Mouse (Mus musculus): ENCODE measurements around the gene Sptan1. TPM values are rescaled to one million over a fixed set of nuclear protein-coding genes. Genes with fewer than 3 reads are reported as not detected.

The Sptan1 gene
- polyA plus RNA-seq, 1 experiment from 2014 or later = 93.0 TPM

DNA sequence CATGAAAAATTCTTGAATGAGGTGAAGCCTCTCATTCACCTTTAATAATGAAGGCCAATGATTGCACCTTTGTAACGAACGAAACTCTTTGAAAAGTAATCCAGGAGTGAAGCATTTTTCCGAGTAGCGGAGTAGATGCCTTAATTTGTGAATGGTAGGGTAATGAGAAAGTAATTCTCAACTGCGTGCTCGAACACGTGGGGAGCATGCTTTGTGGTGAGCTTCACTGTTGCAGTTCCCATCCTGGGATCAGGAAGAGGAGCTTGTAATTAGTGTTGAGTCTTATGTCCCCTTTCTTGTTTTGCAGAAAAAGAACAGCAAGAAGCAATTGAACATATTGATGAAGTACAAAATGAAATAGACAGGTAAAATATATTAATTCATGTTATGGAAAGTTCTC, 102.6 kb downstream of the Sptan1 start:
- no peaks in the 10 kb centered on the region for H3K9me3 ChIP-seq (replicated peaks; ENCODE audit: control insufficient read depth, low read length)
- H3K9ac ChIP-seq (ENCODE audit: low read length) = peak overlapping the region; percentile 94
- H3K36me3 ChIP-seq (ENCODE audit: control insufficient read depth, insufficient read depth) = peaks cover 29% of the 10 kb centered on the region
- no peak for ATAC-seq (replicated peaks; ENCODE audit: extremely low read depth, insufficient read depth, low FRiP score)
- no peaks in the 10 kb centered on the region for H3K27me3 ChIP-seq (ENCODE audit: control insufficient read depth, insufficient read depth, low read length)
- H3K27ac ChIP-seq (ENCODE audit: low read length) = no peak overlapping the region
- peak overlapping the region; percentile 96 for H3K4me3 ChIP-seq (ENCODE audit: low read length)
- H3K4me1 ChIP-seq (ENCODE audit: control insufficient read depth, insufficient read depth, low read length) = peaks cover 26% of the 10 kb centered on the region
- H3K4me2 ChIP-seq (ENCODE audit: low read depth, low read length) = peak overlapping the region; percentile 76
- 25% methylated on average over 7 of the region's 7 CpGs for WGBS

DNA sequence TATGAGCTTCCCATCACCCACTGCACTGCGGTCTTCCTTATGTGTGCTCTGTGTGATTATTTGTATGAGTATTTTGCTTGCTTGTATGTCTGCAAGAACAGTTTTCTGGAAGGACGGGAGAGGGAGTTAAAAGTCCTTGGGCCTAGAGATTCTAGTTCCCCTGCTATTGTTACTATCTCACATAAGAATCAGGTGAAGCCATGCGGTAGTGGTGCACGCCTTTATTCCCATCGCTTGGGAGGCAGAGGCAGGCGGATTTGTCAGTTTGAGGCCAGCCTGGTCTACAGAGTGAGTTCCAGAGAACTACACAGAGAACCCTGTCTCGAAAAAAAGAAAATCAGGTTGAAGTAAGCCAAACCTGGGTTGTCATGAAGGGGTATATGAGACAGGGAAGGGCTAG, 107.5 kb downstream of the Sptan1 start:
- Histone ChIP-seq H3K27ac (ENCODE audit: low read length) (no peak overlapping the region), H3K27me3 (ENCODE audit: control insufficient read depth, insufficient read depth, low read length) (no peaks in the 10 kb centered on the region), H3K4me1 (ENCODE audit: control insufficient read depth, insufficient read depth, low read length) (peaks cover 7% of the 10 kb centered on the region), H3K36me3 (ENCODE audit: control insufficient read depth, insufficient read depth) (peaks cover 30% of the 10 kb centered on the region), H3K9ac (ENCODE audit: low read length) (no peak overlapping the region), H3K4me2 (ENCODE audit: low read depth, low read length) (no peak overlapping the region), H3K9me3 (replicated peaks; ENCODE audit: control insufficient read depth, low read length) (no peaks in the 10 kb centered on the region), H3K4me3 (ENCODE audit: low read length) (no peak overlapping the region)
- ATAC-seq (replicated peaks; ENCODE audit: extremely low read depth, insufficient read depth, low FRiP score) = no peak
- WGBS = 74% methylated on average over 7 of the region's 7 CpGs

DNA sequence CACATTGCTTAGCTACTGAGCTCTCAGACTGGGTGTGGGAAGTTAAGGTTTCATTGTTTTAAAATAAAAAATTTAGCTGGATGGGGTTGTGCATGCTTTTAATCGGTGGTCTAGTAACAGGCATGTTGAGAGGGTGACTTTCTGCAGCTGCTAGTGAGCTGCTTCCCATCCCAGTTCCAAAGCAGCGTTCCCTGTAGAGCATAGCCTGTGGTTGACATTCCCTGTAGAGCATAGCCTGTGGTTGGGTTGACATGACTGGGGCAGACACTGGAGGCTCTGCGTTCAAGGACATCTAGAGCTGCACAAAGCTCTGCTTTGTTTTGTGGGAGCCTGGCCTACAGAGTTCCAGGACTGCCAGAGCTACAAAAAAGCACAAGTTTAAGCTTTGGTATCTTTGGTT, 107.9 kb downstream of the Sptan1 start:
- Histone ChIP-seq H3K4me1 (ENCODE audit: control insufficient read depth, insufficient read depth, low read length) (peaks cover 7% of the 10 kb centered on the region), H3K4me2 (ENCODE audit: low read depth, low read length) (no peak overlapping the region), H3K9me3 (replicated peaks; ENCODE audit: control insufficient read depth, low read length) (no peaks in the 10 kb centered on the region), H3K27me3 (ENCODE audit: control insufficient read depth, insufficient read depth, low read length) (no peaks in the 10 kb centered on the region), H3K9ac (ENCODE audit: low read length) (no peak overlapping the region), H3K36me3 (ENCODE audit: control insufficient read depth, insufficient read depth) (peaks cover 29% of the 10 kb centered on the region), H3K4me3 (ENCODE audit: low read length) (no peak overlapping the region), H3K27ac (ENCODE audit: low read length) (no peak overlapping the region)
- ATAC-seq (replicated peaks; ENCODE audit: extremely low read depth, insufficient read depth, low FRiP score) = no peak
- WGBS = 76% methylated on average over 3 of the region's 3 CpGs

DNA sequence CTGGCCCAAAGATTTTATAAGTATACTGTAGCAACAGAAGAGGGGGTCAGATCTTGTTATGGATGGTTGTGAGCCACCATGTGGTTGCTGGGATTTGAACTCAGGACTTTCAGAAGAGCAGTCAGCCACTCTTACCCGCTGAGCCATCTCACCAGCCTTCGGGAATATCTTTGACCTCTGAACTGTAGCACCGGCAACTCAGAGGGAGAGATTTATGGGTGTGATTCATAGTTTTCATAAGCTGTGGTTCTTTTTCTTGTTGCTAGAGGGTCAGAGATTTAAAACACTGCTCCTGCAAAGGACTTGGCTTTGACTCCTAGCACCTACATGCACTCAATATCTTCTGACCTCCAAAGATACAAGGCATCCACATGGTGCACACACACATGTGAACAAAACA, 110.3 kb downstream of the Sptan1 start:
- H3K27me3 ChIP-seq (ENCODE audit: control insufficient read depth, insufficient read depth, low read length) = no peaks in the 10 kb centered on the region
- H3K4me3 ChIP-seq (ENCODE audit: low read length) = no peak overlapping the region
- peaks cover 8% of the 10 kb centered on the region for H3K36me3 ChIP-seq (ENCODE audit: control insufficient read depth, insufficient read depth)
- no peak overlapping the region for H3K4me2 ChIP-seq (ENCODE audit: low read depth, low read length)
- ATAC-seq (replicated peaks; ENCODE audit: extremely low read depth, insufficient read depth, low FRiP score) = no peak
- H3K9me3 ChIP-seq (replicated peaks; ENCODE audit: control insufficient read depth, low read length) = no peaks in the 10 kb centered on the region
- H3K27ac ChIP-seq (ENCODE audit: low read length) = no peak overlapping the region
- WGBS = 78% methylated on average over 3 of the region's 3 CpGs
- H3K9ac ChIP-seq (ENCODE audit: low read length) = no peak overlapping the region
- peaks cover 8% of the 10 kb centered on the region for H3K4me1 ChIP-seq (ENCODE audit: control insufficient read depth, insufficient read depth, low read length)

DNA sequence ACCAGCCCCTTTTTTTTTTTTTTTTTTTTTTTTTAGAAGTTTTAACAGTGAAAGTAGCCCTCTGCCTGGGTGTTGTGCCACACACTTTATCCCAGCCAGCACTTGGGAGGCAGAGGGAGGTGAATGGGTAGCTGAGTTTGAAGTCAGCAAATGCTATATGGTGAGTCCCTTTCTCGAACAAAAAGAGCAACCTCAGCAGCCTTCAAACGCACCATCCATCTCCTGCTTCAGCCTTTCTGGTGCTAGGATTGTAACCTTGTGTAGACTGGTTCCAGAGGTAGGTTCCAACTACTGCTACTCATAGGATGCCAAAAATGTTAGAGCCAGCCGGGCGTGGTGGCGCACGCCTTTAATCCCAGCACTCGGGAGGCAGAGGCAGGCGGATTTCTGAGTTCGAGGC, 111.1 kb downstream of the Sptan1 start:
- Histone ChIP-seq H3K4me3 (ENCODE audit: low read length) (no peak overlapping the region), H3K36me3 (ENCODE audit: control insufficient read depth, insufficient read depth) (peaks cover 7% of the 10 kb centered on the region), H3K4me1 (ENCODE audit: control insufficient read depth, insufficient read depth, low read length) (peaks cover 8% of the 10 kb centered on the region), H3K9me3 (replicated peaks; ENCODE audit: control insufficient read depth, low read length) (no peaks in the 10 kb centered on the region), H3K4me2 (ENCODE audit: low read depth, low read length) (no peak overlapping the region), H3K27ac (ENCODE audit: low read length) (no peak overlapping the region), H3K9ac (ENCODE audit: low read length) (no peak overlapping the region), H3K27me3 (ENCODE audit: control insufficient read depth, insufficient read depth, low read length) (no peaks in the 10 kb centered on the region)
- ATAC-seq (replicated peaks; ENCODE audit: extremely low read depth, insufficient read depth, low FRiP score) = no peak
- WGBS = 91% methylated on average over 9 of the region's 9 CpGs

DNA sequence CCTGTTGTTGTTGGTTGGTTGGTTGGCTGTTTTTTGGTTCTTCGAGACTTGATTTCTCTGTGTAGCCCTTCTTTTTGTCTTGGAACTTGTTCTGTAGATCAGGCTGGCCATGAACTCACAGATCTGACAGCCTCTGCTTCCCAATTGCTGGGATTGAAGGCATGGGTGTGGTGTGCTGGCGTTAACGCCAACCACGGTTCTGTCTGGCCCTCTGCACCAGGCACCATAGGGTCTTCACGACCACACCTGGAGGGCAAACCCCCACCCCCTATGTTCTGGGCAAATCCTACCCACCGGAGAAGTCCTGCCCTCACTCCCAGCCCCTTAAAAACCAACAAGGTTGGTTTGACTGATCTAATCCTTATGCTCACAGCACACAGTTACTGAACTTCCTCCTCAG, 111.6 kb downstream of the Sptan1 start:
- no peak for ATAC-seq (replicated peaks; ENCODE audit: extremely low read depth, insufficient read depth, low FRiP score)
- peak overlapping the region; percentile 69 for H3K4me3 ChIP-seq (ENCODE audit: low read length)
- H3K9me3 ChIP-seq (replicated peaks; ENCODE audit: control insufficient read depth, low read length) = no peaks in the 10 kb centered on the region
- peak overlapping the region; percentile 77 for H3K9ac ChIP-seq (ENCODE audit: low read length)
- H3K27ac ChIP-seq (ENCODE audit: low read length) = peak overlapping the region; percentile 43; the same call in 1 of the 2 replicates
- peaks cover 7% of the 10 kb centered on the region for H3K36me3 ChIP-seq (ENCODE audit: control insufficient read depth, insufficient read depth)
- 57% methylated on average over 6 of the region's 6 CpGs for WGBS
- no peaks in the 10 kb centered on the region for H3K27me3 ChIP-seq (ENCODE audit: control insufficient read depth, insufficient read depth, low read length)
- H3K4me1 ChIP-seq (ENCODE audit: control insufficient read depth, insufficient read depth, low read length) = peaks cover 8% of the 10 kb centered on the region
- H3K4me2 ChIP-seq (ENCODE audit: low read depth, low read length) = peak overlapping the region; percentile 99

DNA sequence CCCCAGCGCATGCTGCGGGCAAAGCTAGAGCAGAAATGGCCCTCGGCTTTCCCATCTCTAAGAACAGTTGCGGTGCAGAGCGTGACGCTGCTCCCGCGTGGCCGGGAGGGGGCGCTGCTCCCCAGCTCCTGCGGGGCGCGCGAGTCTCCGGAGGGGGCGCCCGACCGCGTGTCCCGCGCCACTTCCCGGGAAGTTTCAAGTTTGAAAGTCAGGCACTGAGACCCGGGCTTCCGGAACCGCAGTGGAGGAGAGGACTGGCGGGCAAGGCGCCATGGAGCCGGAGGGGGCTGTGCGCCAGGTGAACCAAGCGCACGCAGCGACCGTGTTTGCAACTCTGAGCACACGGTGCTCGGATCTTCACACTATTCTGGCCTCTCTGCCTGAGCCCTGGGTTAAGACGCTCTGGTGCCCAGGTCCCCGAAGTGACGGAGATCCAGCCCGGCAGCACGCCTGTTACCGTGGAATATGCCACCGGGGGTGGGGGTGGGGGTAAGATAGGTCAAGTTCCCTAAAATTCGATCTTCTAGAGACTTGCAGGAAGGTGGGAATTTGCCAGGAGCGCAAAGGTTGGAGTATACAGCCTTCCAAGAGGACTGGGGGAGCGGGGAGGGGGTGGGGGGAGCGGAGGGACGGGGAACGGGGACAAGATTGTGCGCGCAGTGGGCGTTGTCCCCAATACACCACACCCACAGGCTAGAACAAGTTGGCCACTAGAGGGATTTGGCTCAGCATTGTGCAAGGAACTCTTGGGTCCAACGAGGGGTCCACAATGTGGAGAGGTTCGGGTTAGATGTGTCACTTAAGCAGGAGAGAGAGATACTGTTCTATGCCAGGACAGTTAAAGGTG, 112.4 kb downstream of the Sptan1 start, which contains the start of gene Pkn3:
Gene Pkn3, plus strand, starts transcription at position 183 of the 847 bp plus-strand sequence.
- under 1% methylated on average over 53 of the region's 53 CpGs for WGBS
- H3K27ac ChIP-seq (ENCODE audit: low read length) = peak within 1 kb of the TSS; percentile 85
- ATAC-seq (replicated peaks; ENCODE audit: extremely low read depth, insufficient read depth, low FRiP score) = peak; percentile 68
- peak within 1 kb of the TSS; percentile 77 for H3K9ac ChIP-seq (ENCODE audit: low read length)
- peaks cover 8% of the 10 kb centered on the region for H3K4me1 ChIP-seq (ENCODE audit: control insufficient read depth, insufficient read depth, low read length)
- no peaks in the 10 kb centered on the region for H3K27me3 ChIP-seq (ENCODE audit: control insufficient read depth, insufficient read depth, low read length)
- peaks cover 3% of the 10 kb centered on the region for H3K36me3 ChIP-seq (ENCODE audit: control insufficient read depth, insufficient read depth)
- no peaks in the 10 kb centered on the region for H3K9me3 ChIP-seq (replicated peaks; ENCODE audit: control insufficient read depth, low read length)
- peak within 1 kb of the TSS; percentile 99 for H3K4me2 ChIP-seq (ENCODE audit: low read depth, low read length)
- peak within 1 kb of the TSS; percentile 69 for H3K4me3 ChIP-seq (ENCODE audit: low read length)

DNA sequence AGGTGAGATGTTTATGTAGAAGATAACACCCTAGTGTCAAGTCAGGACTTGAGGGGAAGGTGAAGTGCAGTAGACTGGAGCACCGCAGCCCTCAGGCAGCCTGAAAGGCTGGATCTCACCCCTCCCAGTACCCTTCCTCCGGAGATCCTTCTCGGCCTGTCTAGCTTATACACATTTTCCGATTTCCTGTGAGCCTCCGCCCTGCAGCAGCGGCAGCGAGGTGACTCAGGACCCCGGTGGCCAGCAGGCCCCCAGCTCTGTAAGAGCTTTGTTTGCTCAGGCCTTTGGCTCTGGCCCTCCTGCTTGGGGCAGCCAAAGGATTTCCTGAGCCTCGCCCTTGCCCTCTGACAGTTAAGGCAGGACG, 113.0 kb downstream of the Sptan1 start:
- peaks cover 8% of the 10 kb centered on the region for H3K4me1 ChIP-seq (ENCODE audit: control insufficient read depth, insufficient read depth, low read length)
- 22% methylated on average over 10 of the region's 10 CpGs for WGBS
- ATAC-seq (replicated peaks; ENCODE audit: extremely low read depth, insufficient read depth, low FRiP score) = peak; percentile 50
- H3K4me2 ChIP-seq (ENCODE audit: low read depth, low read length) = peak overlapping the region; percentile 99
- peak overlapping the region; percentile 85 for H3K27ac ChIP-seq (ENCODE audit: low read length)
- no peaks in the 10 kb centered on the region for H3K27me3 ChIP-seq (ENCODE audit: control insufficient read depth, insufficient read depth, low read length)
- no peaks in the 10 kb centered on the region for H3K9me3 ChIP-seq (replicated peaks; ENCODE audit: control insufficient read depth, low read length)
- no peaks in the 10 kb centered on the region for H3K36me3 ChIP-seq (ENCODE audit: control insufficient read depth, insufficient read depth)
- peak overlapping the region; percentile 77 for H3K9ac ChIP-seq (ENCODE audit: low read length)
- H3K4me3 ChIP-seq (ENCODE audit: low read length) = peak overlapping the region; percentile 69

DNA sequence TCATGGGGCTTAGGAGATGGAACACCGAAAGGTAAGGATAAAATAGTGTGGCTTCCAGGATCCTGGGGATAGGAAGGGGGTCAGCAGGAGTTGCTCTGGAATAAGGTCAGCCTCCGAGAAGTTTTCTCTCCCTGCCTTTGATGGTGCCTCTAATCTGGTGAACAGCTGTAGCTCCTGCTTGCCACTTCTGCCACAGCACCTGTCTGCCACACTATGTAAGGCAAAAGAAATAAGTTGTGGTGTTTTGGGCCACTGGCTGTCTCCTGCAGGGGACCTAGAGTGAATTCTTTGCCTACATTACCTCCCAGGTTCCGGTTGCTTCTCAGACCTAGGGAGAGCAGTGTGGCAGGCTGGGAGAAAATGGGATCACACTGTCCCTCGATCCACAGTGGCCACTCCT, 113.4 kb downstream of the Sptan1 start:
- Histone ChIP-seq H3K4me3 (ENCODE audit: low read length) (peak overlapping the region; percentile 22; the same call in 1 of the 2 replicates), H3K9ac (ENCODE audit: low read length) (peak overlapping the region; percentile 77)
- WGBS = 69% methylated on average over 4 of the region's 4 CpGs

More for the DNA sequence above, 113.4 kb downstream of the Sptan1 start:
- Histone ChIP-seq H3K4me2 (ENCODE audit: low read depth, low read length) (peak overlapping the region; percentile 99), H3K4me1 (ENCODE audit: control insufficient read depth, insufficient read depth, low read length) (peaks cover 8% of the 10 kb centered on the region), H3K9me3 (replicated peaks; ENCODE audit: control insufficient read depth, low read length) (no peaks in the 10 kb centered on the region), H3K27ac (ENCODE audit: low read length) (peak overlapping the region; percentile 85), H3K36me3 (ENCODE audit: control insufficient read depth, insufficient read depth) (no peaks in the 10 kb centered on the region), H3K27me3 (ENCODE audit: control insufficient read depth, insufficient read depth, low read length) (no peaks in the 10 kb centered on the region)
- no peak for ATAC-seq (replicated peaks; ENCODE audit: extremely low read depth, insufficient read depth, low FRiP score)

Data from heart, embryonic 16.5 days (tissue).